Mouse (Mus musculus): Measurements from ENCODE around the gene Kcnk6.
"Not testable (repeated sequence)": the region's sequence is repeated elsewhere in the genome, so short reads cannot be mapped to it uniquely, and the experiment has no call there.

Gene Kcnk6

GRCm38 (mm10) chr7:29246619-29247313 lies 14.5 kb upstream of the Kcnk6 start:
- DNase-seq (ENCODE audit: low spot score in 2 of 2): no peak

- no peak for DNase-seq (ENCODE audit: low spot score in 2 of 2)
Observed at GRCm38 (mm10) chr7:29246015-29246414, 13.7 kb upstream of the Kcnk6 start.

GRCm38 (mm10) chr7:29244732-29245416 lies 12.6 kb upstream of the Kcnk6 start:
- DNase-seq (ENCODE audit: low spot score in 2 of 2): no peak

GRCm38 (mm10) chr7:29238019-29238967 lies 6.0 kb upstream of the Kcnk6 start, which contains the start of gene Yif1b:
Gene Yif1b (plus strand): TSS chr7:29238329.
- DNase-seq (ENCODE audit: low spot score in 2 of 2): peak; percentile 97 to 98

GRCm38 (mm10) chr7:29237596-29237995 lies 5.3 kb upstream of the Kcnk6 start:
- peak in 1 of 2 experiments; percentile 39 for DNase-seq (ENCODE audit: low spot score in 2 of 2)

GRCm38 (mm10) chr7:29236593-29236992 lies 4.3 kb upstream of the Kcnk6 start:
- DNase-seq (ENCODE audit: low spot score in 2 of 2): no peak

GRCm38 (mm10) chr7:29234661-29235060 lies 2.3 kb upstream of the Kcnk6 start:
- no peak for DNase-seq (ENCODE audit: low spot score in 2 of 2)

GRCm38 (mm10) chr7:29233745-29234144 lies 1.4 kb upstream of the Kcnk6 start:
- no peak for DNase-seq (ENCODE audit: low spot score in 2 of 2)

GRCm38 (mm10) chr7:29231517-29231916 lies 798 bp downstream of the Kcnk6 start:
- DNase-seq (ENCODE audit: low spot score in 2 of 2): no peak

GRCm38 (mm10) chr7:29230560-29230959 lies 1.8 kb downstream of the Kcnk6 start:
- no peak for DNase-seq (ENCODE audit: low spot score in 2 of 2)

- no peak for DNase-seq (ENCODE audit: low spot score in 2 of 2)
Observed at GRCm38 (mm10) chr7:29228202-29228601, 4.1 kb downstream of the Kcnk6 start.

GRCm38 (mm10) chr7:29225520-29225919 lies 6.8 kb downstream of the Kcnk6 start:
- DNase-seq (ENCODE audit: low spot score in 2 of 2): no peak

GRCm38 (mm10) chr7:29224756-29225394 lies 7.4 kb downstream of the Kcnk6 start:
- DNase-seq (ENCODE audit: low spot score in 2 of 2): no peak

- no peak for DNase-seq (ENCODE audit: low spot score in 2 of 2)
Observed at GRCm38 (mm10) chr7:29214846-29215245, 17.5 kb downstream of the Kcnk6 start.

GRCm38 (mm10) chr7:29214236-29214635 lies 18.1 kb downstream of the Kcnk6 start:
- no peak for DNase-seq (ENCODE audit: low spot score in 2 of 2)

- no peak for DNase-seq (ENCODE audit: low spot score in 2 of 2)
Observed at GRCm38 (mm10) chr7:29213675-29214082, 18.6 kb downstream of the Kcnk6 start, which contains the start of gene Catsperg1. Gene Catsperg1 (minus strand): TSS chr7:29214035.

GRCm38 (mm10) chr7:29212775-29213560 lies 19.3 kb downstream of the Kcnk6 start:
- DNase-seq (ENCODE audit: low spot score in 2 of 2): not testable (repeated sequence)

- no peak for DNase-seq (ENCODE audit: low spot score in 2 of 2)
Observed at GRCm38 (mm10) chr7:29212199-29212765, 20.0 kb downstream of the Kcnk6 start.

GRCm38 (mm10) chr7:29211415-29212198 lies 20.7 kb downstream of the Kcnk6 start:
- DNase-seq (ENCODE audit: low spot score in 2 of 2): peak; percentile 38 to 39

Measured in frontal cortex, postnatal 36 days (tissue).